Mouse (Mus musculus) cerebellum, postnatal 14 days (tissue): ENCODE data around the gene Map3k5.
"Not testable (repeated sequence)": the region's sequence is repeated elsewhere in the genome, so short reads cannot be mapped to it uniquely, and the experiment has no call there.

Source experiments
- DNase-seq, 2 experiments: peaks; one replicate each; pipeline ENCODE4 v3.0.0; 2021; ENCODE audit warnings: mixed read lengths in 2 of 2

Gene Map3k5

DNA sequence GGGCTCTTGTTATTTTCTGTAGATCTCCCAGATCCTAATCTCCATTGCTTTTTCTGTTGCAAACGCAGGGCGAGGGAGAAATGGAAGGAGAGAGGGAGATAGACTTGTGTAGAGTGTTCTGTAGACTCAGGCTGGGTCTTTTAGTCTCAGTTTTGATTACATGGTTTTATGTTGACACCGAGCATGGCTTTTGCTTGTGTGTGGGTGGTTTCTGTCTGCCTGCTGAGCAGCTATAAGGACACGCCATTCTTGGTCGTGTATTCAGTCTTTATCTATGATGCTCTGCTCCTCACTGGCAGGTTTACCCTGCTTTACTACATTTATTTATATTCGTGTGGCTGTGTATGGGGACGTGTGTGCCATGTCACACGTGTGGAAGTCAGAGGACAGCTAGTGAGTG is 34.2 kb downstream of the Map3k5 start:
- DNase-seq, result no peak

DNA sequence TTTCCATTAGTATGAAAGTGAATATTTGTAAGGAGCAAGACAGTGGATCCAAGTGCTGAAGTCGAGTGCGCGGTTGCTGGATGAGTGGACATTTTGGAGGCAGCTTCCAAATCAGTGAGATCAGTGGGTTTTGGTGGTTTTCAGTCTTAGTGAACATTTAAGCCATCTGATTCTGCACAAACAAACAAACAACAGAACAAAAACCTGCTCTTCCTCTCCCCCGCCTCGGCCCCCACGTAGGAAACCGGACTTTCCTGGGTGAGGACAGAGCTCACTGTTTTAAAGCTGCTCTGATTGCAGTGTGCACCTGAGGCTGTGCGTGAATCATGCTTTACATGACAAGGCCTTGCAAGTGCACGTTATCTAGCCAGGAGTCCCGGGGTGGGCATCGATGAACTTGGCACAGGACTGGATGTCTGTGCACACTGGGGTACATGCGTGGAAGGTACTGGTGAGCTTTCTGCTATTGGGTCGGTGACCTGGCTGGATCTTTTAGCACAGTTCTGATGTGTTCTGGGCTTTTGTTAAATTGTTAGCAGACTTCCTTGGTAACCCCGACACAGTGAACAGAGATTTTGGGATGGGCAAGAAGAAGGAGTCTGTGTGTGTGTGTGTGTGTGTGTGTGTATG is 35.7 kb downstream of the Map3k5 start:
- DNase-seq, result no peak

DNA sequence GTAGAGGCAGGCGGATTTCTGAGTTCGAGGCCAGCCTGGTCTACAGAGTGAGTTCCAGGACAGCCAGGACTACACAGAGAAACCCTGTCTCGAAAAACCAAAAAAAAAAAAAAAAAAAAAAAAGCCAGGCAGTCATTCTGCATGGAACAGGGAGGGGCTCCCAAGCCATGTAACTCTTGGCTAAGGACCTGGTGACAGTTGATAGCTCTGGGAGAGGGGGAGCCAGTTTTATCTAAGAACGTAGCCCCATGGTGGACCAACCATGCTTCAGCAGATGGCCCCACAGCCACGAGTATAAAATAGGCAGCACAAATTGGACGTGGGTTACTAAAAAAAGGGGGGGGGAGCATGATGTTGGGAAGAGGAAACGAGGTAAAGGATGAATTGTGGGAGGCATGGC is 37.2 kb downstream of the Map3k5 start:
- not testable (repeated sequence) for DNase-seq

GRCm38 (mm10) chr10:19973321-19974108 is 39.2 kb downstream of the Map3k5 start:
- no peak for DNase-seq

DNA sequence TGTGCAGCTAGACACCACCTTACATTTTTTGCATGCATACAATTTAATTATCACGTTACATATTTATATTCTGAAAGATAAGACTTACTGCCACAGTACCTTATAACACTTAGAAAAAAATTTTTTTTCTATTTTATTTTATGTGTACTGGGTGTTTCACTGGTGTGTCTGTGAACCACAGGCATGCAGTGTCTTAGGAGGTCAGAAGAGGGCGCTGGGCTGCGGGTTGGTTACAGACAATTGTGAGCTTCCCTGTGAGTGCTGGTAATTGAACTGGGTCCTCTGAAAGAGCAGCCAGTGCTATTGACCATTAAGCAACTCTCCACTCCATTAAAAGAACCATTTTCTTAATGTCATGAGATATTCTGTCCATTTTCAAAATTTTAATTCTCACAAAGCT is 43.3 kb downstream of the Map3k5 start:
- DNase-seq, result no peak

GRCm38 (mm10) chr10:19978662-19979199 is 44.5 kb downstream of the Map3k5 start:
- no peak for DNase-seq

- DNase-seq, result no peak
Measured at GRCm38 (mm10) chr10:19987736-19988135, 53.5 kb downstream of the Map3k5 start.

DNA sequence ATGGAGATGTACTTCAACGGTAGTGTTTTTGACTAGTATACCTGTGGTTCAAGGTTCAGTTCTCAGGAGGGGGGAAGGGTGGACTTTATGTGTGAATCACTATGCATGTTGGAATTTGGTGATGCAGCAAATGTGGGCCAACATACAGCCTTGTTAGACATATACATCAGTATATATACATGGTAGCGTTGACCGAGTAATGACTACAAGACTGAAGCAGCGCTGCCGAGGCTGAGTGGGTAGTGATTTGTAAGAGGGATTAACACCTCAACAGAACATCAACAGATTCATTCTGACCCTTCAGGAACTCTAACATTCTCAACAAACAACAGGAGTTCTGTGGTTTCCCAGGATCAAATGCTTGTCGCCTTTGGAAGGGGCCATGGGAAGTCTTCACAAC is 55.7 kb downstream of the Map3k5 start:
- no peak for DNase-seq

GRCm38 (mm10) chr10:19990638-19991037 is 56.4 kb downstream of the Map3k5 start:
- no peak for DNase-seq

- no peak for DNase-seq
Measured at GRCm38 (mm10) chr10:19991237-19991865, 57.1 kb downstream of the Map3k5 start.

GRCm38 (mm10) chr10:19991866-19992252 is 57.6 kb downstream of the Map3k5 start:
- DNase-seq, result no peak

DNA sequence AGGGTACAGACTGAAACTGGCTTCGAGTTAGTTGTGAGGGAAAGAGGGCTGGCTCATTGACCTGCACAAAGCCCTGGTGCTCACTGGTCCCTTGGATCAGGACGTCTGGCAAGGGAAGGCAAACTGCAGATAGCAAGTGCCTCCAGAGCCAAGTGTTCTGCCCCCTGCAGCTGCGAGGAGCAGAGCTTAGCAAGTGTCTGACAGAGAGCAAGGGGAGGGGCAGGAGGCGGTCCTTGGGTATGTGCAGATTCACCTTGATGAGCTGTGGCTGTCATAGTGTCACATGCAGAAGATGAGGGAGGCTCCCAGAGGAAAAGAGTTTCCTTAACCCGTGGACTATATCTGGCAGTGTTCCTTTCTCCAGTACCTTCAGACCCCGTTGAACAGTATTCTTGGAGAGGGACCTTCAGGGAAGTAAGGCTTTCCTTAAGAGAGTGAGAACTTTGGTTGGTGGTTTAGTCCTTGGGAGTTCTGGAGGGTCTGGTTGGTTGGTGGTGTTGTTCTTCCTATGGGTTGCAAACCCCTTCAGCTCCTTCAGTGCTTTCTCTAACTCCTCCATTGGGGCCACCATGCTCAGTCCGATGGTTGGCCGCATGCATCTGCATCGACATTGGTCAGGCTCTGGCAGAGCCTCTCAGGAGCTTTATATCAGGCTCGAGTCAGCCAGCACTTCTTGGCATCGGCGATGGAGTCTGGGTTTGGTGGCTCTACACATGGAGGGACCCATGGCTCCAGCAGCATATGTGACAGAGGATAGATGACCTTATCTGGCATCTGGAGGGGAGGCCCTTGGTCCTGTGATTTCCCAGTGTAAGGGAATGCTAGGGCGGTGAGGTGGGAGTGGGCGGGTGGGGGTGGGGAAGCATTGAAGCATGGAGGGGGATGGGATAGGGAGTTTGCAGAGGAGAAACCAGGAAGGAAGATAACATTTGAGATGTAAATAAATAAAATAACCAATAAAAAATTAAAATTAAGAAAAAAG is 60.5 kb downstream of the Map3k5 start:
- peak; percentile 33 to 54 for DNase-seq

DNA sequence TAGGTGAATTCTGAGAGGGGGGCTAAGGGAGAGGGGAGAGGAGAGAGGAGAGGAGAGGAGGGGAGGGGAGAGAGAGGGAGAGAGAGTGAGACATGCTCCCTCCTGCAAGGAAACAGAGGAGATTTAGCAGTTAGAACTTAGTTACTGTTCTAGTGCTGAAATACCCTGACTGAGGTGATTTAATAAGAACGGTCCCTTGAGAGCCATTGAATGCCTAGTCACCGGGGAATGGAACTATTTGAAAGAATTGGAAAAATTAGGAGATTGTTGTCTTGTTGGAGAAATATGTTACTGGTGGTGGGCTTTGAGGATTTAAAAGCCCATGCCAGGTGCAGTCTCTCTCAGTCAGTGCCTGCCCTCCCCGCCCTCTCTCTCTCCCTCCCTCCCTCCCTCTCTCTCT is 61.9 kb downstream of the Map3k5 start:
- no peak for DNase-seq

DNA sequence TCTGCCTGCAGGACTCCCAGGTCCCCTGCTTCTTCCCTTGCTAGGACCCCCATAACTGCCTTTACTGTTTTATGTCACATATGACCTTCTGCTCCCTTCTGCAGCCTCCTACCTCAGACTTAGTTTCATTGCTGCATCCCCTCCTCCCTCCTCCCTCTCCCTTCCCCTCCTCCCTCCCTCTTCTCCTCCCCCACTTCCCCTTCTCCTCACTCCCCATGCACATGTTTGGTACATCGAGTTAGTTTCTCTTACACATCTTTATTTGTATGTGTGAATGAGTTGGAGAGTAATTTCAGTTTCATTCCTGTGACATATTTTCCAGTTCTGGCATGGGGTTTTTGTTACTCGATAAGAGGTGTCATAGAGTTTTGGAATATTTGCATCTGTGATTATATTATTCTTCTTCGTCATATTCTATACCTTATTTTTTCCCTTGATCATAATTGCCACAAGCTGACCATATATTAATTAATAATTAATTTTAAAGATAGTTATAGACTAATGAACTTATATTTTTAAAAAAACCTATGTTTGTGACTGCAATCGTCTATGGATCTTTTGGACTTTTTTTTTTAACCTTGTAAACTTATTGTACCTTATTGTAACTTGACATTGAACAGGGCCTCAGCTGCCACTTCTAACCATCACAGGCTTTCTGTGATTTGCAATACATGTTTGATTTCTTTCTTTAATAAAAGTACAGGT is 65.6 kb downstream of the Map3k5 start:
- DNase-seq, result no peak

DNA sequence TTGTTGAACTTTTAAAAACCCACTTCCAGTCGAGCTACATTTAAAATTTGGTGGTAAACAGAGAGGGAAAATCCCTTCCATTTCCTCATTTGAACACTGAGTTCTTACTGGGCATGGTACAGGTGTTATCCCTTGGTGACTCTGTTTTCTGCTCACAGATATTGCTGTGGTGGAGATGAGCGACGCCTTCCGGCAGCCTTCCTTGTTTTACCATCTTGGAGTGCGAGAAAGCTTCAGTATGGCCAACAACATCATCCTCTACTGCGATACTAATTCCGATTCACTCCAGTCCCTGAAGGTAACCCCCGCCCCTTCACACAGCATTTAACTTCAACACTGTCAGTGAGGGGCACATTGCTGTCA is 66.1 kb downstream of the Map3k5 start:
- DNase-seq, result no peak

GRCm38 (mm10) chr10:20001990-20002389 is 67.7 kb downstream of the Map3k5 start:
- no peak for DNase-seq

DNA sequence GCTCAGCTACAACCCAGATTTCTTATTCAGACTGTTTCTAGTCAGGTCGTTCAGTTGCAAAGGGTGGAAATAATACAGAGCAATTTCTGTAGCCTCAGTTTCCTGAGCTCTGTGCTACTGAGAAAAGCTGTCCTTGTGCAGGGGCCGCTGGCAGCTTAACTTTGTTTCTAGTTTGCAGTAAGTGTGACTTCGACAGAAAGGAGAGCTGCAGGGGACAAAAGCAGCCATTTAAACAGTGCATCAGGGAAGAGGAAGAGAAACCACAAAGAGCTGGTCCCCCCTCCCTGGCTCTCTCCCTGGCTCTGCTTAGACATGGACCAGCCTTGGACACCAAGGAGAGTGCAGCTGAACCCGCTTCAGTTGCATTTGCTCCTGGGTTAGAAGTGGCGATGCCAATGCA is 68.7 kb downstream of the Map3k5 start:
- no peak for DNase-seq

- no peak for DNase-seq
Measured at GRCm38 (mm10) chr10:20004786-20005185, 70.5 kb downstream of the Map3k5 start.

GRCm38 (mm10) chr10:20005491-20005952 is 71.2 kb downstream of the Map3k5 start:
- no peak for DNase-seq

DNA sequence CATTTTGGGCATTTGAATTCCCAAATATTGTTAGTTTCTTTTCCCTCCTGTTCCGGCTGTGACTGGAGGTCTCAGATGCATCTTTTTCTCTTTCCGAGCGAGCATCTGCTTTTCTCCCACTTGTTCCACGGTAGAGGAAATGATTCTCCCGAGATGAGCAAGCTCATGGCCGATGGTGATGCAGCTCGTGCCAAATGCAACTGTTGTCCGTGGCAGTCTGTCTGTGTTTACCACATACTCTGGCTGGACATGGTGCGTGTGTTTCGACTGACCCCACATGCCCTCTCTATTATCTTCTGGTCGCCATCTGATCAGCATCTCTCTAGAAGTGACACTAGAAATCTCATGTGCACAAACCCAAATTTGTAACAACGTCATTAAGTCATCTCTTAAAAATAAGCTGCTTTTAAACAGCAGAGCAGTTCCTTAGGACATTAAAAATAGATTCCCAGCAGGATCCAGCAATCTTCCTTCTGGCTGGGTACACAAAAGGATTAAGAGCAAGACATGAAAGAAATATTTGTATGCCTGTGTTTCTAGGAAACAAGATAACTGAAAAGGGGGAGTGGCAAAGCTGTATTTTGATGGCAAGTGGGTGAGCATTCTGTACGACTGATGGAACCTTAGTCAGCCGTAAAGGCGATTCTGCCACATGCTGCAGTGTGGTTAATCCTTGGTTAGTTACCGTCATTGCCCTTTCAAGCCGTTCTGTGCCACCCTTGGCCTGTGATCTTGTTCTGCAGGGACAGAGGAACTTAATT is 72.2 kb downstream of the Map3k5 start:
- peak; percentile 49 to 62 for DNase-seq

DNA sequence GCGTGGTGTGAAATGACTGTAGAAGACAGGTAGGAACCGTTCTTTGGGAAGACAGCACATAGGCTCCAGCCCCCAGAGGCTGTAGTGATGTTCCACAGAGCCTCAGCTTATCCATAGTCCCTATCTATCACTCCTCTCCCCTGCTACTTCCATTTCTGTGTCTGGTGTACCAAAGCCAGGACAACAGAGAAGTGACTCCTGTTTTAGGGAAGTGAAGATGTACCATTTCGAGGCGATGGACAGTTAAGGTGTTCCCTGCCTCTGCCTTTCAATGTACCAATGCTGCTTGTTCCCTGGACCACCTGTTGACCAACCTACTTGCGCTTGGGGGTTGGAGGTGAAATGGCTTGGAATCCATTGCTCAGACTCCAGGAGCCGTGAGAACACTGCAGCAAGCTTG is 75.0 kb downstream of the Map3k5 start:
- no peak for DNase-seq
